Mouse (Mus musculus): ENCODE measurements around the gene Mpp3.

Gene Mpp3

DNA sequence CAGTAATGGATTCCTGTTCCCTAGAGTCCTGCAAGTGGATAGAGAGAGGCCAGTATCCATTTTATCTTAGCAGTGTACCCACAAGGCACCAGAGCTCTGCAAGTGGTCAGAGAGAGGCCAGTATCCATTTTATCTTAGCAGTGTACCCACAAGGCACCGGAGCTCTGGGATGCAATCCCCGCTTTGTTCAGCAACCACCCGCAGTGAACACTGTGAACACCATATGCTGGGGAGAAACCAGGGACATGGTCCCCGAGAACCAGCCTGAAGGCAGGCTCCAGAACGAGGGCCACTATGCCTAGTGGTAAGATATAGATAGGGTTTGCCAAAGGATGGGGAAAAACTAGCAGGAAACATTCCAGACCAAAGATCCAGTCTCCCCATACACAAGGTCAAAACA lies 49.1 kb downstream of the Mpp3 start:
- no peak for DNase-seq (ENCODE audit: low read depth, low spot score)

DNA sequence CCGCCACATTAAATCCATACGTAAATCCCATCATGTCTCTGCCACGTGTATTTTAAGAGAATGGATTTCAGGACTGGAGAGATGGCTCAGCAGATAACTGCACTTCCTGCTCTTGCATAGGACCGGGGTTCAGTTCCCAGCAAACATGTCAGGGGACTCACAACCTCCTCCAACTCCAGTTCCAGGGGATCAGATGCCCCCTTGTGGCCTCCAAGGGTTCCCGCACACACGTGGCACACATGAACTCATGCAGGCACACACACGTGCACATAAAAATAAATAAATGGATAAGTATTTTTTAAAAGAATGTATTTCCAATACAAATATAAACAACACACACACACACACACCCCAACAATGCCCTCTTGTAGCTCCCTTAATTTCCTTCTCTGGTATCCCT lies 51.3 kb downstream of the Mpp3 start:
- no peak for DNase-seq (ENCODE audit: low read depth, low spot score)

DNA sequence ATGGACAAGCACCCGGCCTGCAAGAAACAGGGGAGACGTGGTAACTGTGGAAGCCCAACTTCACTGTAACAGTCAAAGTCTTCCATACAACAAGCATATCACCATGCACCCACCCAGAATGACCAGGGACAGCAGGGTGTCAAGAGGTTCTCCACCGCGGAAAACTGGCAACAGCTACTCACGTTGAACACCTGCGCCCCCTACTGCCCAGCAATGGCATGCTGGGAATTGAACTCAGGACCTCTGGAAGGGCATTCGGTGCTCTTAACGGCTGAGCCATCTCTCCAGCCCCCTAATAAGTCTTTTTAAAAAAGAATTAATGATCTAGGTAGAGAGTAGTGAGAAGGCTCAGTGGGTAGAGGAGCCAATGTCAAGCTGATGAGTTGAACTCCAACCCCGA lies 53.3 kb downstream of the Mpp3 start:
- no peak for DNase-seq (ENCODE audit: low read depth, low spot score)

DNA sequence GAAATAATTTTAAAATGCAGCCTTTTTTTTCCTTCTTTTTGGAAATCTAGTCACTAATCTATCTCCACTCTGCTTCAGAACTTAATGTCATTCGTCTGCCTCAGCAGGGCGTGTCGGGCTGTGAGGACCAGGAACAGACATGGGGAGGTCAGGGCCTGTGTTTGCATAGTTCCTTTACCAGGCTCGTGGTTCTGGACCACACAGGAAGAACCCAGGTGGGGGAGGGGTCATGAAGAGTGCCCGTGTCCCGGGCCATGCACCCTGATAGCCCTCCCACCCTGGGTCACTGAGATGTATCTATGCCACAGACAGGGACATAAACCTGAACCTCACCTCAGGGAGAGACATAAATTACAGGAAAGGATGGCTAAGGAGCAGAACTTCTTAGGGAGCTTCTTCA lies 54.1 kb downstream of the Mpp3 start:
- DNase-seq (ENCODE audit: low read depth, low spot score) = no peak

DNA sequence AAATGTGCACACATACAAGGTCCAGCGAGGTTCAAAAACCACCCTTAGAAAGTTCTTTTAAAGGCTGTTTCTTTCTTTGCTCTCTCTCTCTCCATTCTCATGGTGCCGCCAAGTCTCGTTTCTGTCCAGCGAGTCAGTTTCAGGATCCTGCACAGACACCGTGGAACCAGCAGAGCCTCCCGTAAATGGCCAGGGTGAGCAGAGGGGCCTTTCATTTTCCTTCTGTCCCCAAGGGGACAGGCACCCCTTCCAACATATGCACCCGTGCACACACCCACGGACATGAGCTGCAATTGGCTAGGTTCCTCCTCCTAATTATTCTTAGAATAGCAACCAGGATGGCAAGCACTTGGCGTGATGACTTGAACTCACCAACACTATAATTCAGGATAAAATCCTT lies 54.8 kb downstream of the Mpp3 start:
- DNase-seq (ENCODE audit: low read depth, low spot score) = no peak

DNA sequence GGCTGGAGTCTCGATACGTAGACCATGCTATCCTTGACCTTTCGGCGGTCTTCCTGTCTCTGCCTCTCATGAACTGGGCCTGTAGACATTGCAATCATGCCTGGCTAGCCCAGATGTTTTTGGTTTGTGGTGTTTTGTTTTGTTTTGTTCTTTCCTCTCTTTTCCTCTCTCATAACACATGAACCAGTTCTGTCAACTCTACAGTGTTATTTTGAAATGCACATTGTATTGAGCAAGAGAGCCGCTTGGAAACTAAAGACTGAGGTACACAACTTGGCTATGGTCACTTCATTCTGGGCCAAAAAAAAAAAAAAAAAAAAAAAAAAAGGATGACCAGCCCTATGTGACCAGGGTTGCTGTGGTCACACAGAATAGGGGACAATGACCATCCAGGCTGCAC lies 55.6 kb downstream of the Mpp3 start:
- DNase-seq (ENCODE audit: low read depth, low spot score) = no peak

DNA sequence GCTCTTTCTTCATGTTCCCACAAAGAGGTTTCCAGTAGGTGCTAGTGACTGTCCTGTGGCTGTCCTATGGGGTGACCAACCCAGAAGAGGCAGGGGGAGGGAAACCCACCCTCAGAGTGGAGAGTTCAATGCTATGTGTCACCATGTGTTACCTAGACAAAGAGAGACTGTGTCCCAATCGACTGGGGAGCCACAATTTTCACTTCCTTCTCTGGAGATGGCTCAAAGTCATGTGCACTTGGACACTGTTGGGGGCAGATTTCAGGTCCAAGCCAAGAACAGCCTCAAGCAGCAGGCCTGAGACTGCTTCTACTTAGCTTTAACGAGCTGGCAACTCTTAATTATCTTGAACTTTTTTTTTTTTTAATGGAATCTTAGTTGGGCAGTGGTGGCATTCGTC lies 56.2 kb downstream of the Mpp3 start:
- no peak for DNase-seq (ENCODE audit: low read depth, low spot score)

DNA sequence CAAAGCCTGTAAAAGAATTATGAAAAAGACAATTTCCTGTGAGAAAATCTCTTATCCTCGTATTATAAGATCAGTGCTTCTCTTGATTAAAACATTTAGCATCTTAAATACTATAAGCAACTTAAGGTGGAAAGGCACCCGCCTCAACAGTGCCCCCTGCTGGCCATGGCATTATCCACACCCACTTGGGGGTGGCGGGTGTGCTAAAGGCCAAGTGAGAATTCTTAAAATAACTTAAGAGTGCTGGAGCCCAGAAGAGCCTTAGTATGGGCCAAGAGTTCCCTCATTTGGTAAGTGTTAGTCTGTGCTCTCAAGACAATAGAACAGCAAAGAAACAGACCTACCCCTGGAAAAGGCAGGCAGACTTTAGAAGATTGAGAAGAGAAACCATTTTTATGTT lies 56.9 kb downstream of the Mpp3 start:
- peak; percentile 55 for DNase-seq (ENCODE audit: low read depth, low spot score)

DNA sequence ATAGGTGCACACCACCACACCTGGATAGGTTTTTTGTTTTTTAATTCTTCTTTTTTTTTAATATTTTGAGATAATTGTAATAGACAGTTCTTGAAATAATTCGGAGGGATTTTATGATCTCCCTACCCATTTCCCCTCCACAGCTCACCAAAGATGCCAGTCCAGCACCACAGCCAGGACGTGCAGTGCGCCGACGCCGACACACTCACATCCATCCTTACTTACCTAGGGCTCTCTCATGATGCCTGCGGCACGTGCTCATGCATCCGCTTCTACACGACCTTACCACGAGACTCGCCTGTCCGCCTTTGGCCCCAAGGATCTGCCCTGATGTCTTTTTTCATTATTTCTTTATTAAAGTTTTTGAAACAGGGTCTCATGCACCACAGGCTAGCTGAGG lies 58.4 kb downstream of the Mpp3 start:
- no peak for DNase-seq (ENCODE audit: low read depth, low spot score)

DNA sequence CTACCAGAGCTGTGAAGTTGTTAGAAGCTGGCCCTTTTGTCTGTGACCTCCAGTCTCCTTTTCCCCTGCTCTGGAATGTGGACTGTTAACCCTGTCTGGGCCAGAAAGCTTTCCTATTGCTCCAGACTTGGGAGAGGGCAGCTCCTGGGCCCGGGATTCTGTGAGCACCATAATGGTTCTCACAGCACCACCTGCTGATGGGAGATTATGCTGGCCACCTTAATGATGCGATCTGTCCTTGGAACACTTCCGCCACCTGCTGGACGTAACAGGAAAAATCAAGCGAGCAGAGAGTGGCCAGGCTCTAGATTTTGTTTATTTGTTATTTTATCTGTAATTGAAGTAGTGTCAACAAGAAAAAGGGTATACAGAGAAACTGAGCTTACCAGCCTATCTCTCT lies 59.5 kb downstream of the Mpp3 start:
- DNase-seq (ENCODE audit: low read depth, low spot score) = peak; percentile 93

DNA sequence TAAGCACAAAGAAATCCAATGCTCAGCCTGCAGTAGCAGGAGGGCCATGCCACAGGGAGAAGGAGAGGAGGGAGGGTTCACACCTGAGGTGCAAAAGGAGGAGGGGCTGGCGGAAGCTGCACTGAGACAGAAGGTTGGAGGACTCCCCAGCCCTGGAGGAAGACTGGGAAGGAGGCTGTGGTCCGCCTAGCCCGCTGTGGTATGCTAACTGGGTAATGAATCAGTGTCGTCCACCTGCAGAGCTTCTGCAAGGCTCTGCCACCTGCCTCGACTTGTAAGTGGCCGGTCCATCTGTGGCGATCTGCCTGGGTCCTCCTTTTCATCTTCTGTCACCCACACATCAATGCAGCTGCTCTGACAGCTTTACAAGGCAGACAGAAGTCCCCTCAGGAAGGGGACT lies 60.0 kb downstream of the Mpp3 start:
- DNase-seq (ENCODE audit: low read depth, low spot score) = no peak

DNA sequence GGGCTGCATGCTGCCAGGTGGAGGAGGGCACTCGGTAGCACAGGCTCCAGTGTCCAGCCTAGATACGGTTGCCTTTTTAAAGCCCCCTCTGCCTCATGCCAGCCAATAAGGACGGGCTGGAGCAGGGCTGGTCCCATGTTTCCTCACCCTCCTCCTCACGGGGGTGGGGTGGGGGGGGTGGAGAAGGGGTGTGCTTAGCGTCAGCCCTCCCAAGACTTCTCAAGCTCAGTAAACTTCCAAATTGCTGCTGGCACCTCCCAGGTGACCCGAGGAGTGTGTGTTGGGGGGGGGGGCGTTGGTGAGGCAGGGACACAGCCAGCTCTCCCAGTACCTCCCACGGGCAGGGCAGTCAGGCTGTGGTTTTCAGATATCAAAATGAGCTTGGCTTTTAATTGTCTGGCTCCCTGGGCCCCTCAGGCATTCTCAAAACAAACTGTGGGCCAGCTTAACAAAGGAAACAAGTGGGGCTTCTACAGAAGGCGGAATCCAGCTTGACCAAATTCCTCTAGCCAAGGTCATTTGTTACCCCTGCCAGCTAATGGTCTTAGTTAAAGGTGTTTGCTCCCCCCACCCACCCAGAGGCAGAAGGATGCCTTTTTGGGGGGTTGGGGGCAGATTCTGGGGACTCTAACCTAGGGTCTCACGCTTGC lies 61.2 kb downstream of the Mpp3 start, which contains the start of gene Sost:
Sost (minus strand) TSS at position 51 of the 650 bp plus-strand sequence.
- peak; percentile 41 for DNase-seq (ENCODE audit: low read depth, low spot score)

DNA sequence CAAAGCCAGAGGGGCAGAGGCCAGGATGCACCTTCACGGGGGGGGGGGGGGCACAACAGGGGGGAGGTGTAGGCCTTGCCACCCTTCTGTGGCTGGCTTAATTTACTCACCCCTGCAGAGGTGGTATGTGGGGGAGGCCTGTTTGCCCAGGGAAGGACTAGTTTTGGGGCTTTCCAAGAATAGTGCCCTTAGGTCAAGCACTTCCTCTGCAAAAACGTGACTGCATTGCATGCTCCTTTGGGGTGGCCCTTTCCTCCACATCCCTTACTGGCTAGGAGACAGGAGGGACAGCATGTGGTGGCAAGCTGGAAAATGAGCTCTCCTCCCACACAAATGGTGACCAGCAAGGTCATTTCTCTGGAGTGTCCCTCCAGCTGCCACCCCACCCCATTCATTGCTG lies 62.7 kb downstream of the Mpp3 start:
- no peak for DNase-seq (ENCODE audit: low read depth, low spot score)

DNA sequence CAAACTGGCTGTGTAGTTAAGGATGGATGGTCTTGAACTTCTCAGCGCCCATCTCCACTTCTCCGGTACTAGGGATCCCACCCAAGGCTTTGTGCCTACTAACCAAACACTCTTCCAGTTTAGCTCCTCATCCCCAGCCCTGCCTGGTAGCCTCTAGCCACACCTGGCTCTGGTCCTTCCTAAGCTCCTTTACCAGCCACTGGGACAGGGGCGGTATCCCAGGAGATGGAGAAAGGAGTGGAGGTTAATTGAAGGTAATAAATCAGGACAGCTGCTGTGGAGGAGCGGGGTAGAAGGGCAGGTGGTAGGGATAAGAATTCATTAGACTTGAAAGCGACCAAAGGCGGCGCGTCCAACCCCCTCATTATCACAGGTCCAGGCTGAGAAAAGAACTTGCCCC lies 63.6 kb downstream of the Mpp3 start:
- DNase-seq (ENCODE audit: low read depth, low spot score) = no peak

DNA sequence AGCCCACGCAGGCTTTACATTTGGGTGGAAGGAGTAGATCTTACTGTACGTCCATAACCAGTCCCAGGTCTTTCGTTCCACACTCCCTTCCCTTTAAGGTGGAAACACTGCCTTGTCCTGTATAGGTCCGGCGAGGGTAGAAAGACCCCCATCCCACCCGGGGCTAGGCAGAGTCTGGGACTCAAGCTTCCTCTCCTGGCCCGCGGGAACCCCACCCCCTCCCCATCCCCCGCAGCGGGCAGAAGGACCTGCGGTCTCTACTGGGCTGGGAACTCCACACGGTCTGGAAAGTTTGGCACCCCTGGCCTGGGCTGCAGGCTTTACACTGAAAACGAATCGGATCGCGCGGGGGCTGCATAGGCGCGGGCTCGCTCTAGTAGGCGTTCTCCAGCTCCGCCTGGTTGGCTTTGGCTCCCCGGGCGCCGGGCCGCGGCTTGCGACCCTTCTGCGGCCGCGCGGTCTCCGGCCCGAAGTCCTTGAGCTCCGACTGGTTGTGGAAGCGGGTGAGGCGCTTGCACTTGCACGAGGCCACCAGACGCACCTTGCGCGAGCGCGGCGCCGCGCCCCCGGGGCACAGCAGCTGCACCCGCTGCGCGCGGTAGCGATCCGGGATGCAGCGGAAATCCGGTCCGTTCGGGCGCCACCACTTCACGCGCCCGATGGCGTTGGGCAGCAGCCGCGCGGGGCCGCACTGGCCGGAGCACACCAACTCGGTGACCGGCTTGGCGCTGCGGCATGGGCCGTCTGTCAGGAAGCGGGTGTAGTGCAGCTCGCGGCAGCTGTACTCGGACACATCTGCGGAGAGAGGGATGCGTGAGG lies 64.6 kb downstream of the Mpp3 start:
- peak; percentile 39 for DNase-seq (ENCODE audit: low read depth, low spot score)

DNA sequence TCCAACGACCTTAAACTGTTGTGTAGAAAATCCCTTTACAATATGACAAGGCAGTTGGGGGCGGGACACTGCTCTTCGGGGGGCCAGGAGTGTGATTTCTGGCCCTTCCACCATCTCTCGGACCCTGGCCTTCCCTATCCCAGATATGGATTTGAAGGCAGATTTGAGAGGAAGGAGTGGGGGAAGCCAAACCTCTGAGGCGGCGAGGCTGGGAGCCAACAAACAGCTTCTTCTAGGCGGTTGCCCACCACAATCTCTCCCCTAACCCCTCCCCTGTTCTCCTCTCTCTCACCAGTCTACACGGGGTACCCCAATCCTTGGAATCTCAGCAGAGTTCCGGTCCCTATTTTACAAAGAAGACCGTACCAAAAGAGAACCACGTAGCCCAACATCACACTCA lies 65.2 kb downstream of the Mpp3 start:
- DNase-seq (ENCODE audit: low read depth, low spot score) = no peak

DNA sequence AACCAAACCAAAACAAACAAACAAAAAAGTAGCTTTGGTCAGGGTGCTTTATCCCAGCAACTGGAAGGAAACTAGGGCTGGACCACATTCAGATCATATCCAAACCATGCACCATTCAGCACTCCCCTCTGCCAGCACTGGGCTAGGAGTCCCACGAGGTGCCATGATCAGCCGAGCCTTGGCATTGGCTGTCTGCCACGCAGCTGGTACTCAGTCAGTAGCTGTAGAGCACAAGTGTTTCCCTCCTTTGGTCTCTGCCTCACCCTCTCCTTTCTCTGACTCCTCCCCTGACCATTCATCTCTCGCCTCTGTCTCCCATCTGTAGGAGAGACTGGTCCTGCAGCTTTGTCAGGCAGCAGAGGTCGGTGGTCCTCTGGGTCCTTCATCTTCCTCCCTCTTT lies 70.8 kb downstream of the Mpp3 start:
- DNase-seq (ENCODE audit: low read depth, low spot score) = no peak

DNA sequence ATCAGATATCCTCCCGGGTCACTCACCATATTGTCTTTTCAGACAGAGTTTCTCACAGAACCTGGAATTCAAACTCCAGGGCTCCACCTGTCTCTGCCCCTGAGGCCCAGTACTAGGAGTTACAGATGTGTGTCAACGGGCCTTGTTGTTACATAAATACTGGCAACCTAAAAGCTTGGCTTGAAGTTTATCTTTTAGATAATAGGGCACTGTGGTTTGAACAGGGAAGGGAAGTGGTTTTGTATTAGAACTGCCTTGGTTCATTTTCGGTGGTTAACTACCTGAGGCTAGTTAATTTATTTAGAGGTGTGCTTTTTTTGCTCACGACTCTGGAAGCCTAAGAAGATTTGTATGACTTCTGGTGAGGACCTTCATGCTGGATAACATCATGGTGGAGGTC lies 74.8 kb downstream of the Mpp3 start:
- no peak for DNase-seq (ENCODE audit: low read depth, low spot score)

DNA sequence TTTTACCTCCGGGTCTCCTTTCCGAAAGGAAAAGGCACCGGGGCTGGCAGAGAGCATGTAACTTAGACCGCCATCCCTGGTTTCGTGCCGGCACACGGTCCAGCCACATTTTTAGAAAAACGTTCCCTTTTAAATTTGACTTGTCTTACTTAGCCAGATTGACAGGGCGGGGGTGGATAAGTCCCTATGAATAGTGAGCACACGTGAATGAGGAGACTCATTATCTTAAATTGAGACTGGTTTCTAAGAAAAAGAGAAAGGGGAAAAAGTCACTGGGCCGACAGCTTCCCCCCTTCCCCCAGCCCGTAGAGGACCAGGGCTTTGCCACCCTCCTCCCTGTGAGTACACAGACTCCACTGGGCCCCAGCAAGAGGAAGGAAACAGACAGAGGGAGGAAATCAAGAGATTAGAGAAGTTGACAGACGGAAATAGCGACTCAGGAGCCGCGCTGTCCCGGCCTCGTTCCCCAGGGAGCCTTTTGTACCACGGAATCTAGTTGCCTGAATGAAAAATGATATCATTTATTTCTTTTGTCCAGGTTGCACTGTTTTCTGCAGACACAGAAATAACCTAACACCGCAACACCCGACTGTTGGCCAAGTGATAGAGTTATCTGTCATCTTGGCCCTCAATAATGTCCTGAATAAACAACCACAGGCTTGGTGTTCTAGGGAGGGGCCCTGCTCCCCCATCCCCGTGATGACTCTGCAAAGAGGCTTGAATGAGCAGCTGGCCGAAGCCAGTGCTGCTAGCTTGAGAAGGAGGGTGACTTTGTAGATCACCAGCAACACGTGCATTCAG lies 75.5 kb downstream of the Mpp3 start:
- no peak for DNase-seq (ENCODE audit: low read depth, low spot score)

DNA sequence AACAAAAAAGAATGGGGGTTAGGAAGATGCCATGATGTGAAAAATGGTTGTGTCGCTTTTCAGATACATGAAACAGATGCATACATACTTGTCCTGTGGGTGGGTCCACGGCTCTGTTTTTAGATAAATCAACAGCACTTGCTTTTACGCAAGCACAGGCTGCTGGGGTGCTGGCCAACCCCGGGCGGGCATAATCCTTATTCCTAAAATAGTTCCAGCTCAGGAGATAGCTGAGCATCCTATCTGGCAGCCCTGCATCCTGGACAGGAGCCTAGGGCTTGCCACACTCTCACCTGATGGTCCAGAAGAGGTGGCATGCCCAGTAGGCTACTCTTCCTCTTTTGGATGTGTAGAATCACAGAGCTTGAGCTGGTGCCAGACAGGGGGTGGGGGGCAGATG lies 78.2 kb downstream of the Mpp3 start:
- DNase-seq (ENCODE audit: low read depth, low spot score) = no peak

Data from ES-CJ7 (cell line).